Mouse (Mus musculus) G1E (cell line): Measurements from ENCODE around the gene Gne.

ENCODE experiments used
- CTCF ChIP-seq: IDR thresholded peaks from 2 replicates; pipeline ENCODE4 v1.5.1; 2012; ENCODE audit warnings: low read depth, low read length, inconsistent platforms, mixed read lengths
- GATA1 ChIP-seq: IDR thresholded peaks from 2 replicates; pipeline ENCODE4 v1.6.1; 2012; ENCODE audit warnings: borderline replicate concordance, low read length, inconsistent platforms, mixed read lengths
- GATA2 ChIP-seq: IDR thresholded peaks from 2 replicates; pipeline ENCODE4 v1.6.1; 2012; ENCODE audit warnings: low read depth, low read length, inconsistent platforms, borderline replicate concordance
- POLR2AphosphoS5 ChIP-seq: IDR thresholded peaks from 2 replicates; pipeline ENCODE4 v1.6.1; 2012; ENCODE audit warnings: low read depth, low read length, inconsistent platforms; ENCODE audit not compliant: insufficient replicate concordance
- TAL1 ChIP-seq: conservative IDR thresholded peaks from 2 replicates; pipeline ENCODE4 v1.6.1; 2012; ENCODE audit warnings: low read depth, low read length, inconsistent platforms, mixed read lengths

DNA sequence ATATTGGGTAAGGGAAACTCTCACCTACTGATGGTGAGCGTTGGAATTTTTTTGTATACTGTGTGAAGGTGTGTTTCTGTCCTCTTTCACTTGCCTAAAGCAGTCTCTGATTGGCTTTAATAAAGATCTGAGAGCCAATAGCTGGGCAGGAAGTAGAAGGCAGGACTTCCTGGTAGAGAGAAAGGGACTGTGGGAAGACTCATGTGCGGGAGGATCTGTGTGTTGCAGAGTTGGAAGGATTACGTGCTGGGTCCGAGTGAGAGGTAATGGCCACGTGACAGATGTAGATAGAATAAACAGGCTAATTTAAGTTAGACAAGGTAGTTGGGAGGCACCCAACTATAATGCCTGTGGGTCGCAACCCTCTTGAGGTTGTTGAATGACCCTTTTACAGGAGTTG is 80.4 kb downstream of the Gne start:
- TF ChIP-seq CTCF (no peak), POLR2AphosphoS5 (no peak), GATA1 (no peak), TAL1 (no peak), GATA2 (no peak)
